Mouse (Mus musculus): Measurements from ENCODE around the gene Nanos3.

DNA sequence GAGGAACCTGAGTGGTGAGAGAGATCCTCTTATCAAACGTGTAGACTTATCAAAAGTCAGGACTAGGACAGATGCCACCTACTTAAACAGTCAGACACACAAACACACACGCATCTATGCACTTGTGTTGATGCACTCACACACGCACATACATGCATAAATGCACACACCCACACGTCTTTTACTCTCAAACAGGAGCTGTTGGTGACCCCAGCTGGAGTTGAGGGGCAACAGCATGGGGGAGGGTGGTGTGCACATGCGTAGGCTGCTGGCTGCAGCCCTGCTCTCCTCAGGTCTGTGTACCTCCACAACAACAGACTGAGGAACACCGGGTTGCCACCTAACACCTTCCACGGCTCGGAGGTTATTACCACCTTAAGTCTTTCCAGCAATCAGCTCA is 56.7 kb downstream of the Nanos3 start:
- TF ChIP-seq POLR2A (IDR thresholded peaks at IDR 0.05; ENCODE audit: borderline replicate concordance, extremely low read depth, insufficient read depth, insufficient read length, poor library complexity, severe bottlenecking), result no peak
- TF ChIP-seq CTCF (IDR thresholded peaks at IDR 0.05; ENCODE audit: borderline replicate concordance, extremely low read depth, insufficient read depth, insufficient read length), result no peak
